Mouse (Mus musculus) left cerebral cortex, adult 9 months (tissue): ENCODE data around the gene Prkci.

ENCODE experiments used
- DNase-seq, 2 experiments: peaks; one replicate each; pipeline ENCODE4 v3.0.0; 2022; ENCODE audit warnings: low spot score in 2 of 2

Prkci gene

DNA sequence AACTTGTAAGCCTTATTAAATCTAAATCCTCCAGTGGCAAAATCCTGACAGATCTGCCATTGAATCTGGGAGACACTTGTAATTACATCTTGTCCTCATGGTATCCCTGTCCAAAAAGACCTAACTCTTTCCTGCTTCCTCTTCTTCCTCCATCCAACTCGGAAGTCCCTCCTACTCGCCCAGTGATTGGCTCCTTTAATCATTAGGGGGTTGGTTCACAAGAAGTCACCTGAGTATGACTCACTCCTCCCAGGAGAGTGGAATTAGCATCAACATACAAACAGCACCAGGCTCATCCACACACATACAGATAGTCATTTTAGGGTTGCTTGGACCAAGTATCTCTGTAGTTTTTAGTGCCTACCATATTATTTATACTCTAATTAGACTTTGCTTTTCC is 47.4 kb downstream of the Prkci start:
- no peak for DNase-seq

DNA sequence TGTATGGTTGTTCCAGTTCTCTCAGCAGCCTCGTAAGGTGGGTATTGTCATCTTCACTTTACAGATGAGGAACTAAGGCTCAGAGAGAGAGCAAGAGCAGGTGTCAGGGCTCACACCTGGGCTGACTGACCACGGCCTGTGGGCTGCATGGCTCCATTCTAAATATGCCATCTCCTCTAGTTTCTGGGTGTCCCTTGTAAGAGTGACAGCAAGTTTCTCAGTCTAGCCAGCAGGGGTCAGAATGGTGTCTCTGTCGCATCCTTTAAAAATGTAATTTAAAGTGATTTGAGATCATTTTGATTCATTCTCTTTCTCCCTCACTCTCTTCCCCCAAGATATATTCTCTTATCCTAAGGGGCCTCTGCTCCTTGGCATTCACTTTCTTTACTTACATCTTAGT is 51.7 kb downstream of the Prkci start:
- no peak for DNase-seq

DNA sequence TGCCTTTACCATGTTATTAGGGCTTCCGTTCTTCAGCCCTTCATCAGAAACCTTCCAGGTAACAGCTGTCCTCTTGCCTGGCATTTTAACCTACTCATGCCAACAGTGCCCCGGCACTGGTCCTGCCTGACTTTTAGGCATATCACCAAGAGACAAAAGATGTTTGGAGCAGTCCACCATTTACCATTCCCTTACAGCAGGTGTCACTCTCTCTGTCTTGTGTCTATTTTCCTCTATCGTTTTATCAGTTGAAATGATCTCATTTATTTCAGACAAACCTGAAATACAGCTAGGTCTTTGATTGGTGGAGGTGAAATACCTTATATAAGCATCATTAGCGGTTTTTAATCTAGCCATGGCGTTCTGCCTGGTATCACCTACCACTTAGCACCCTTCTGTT is 53.5 kb downstream of the Prkci start:
- no peak for DNase-seq

DNA sequence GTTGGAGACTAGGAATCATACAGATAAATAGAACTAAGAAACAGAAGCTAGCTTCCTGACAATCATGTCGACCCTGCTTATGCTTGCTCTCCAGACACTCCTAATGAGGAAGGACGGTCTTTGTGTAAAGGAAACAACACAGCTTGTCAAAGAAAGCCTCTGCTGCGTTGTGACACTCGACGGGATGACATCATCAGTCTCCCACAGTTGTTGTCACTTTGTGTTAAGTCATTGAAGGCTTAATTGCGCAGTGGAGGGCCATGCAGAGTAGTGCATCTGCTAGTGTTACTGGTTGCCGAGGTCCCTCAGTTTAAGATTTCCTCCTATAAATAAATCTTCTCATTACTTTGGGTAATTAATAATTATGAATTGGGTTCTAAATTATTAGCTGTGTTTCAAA is 54.8 kb downstream of the Prkci start:
- DNase-seq: no peak

DNA sequence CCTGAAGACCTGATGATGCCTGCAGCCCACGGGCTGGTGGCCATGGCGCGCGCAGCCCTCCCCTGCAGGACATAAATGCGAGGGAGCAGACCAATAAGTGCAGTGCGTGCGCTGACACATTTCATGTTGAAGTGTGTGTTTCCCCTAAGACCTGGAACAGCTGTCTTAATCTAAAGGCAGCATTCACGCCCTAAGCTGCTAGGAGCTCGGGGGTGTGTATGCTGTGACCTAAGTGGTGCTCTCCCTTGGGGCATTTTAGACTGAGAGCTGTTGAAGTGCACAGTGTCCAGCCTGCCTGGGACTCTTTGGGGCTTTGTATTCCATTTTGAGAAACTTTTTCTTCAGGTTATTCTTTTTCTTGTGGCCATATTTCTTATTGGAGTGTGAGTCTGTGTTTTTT is 56.2 kb downstream of the Prkci start:
- DNase-seq: no peak

DNA sequence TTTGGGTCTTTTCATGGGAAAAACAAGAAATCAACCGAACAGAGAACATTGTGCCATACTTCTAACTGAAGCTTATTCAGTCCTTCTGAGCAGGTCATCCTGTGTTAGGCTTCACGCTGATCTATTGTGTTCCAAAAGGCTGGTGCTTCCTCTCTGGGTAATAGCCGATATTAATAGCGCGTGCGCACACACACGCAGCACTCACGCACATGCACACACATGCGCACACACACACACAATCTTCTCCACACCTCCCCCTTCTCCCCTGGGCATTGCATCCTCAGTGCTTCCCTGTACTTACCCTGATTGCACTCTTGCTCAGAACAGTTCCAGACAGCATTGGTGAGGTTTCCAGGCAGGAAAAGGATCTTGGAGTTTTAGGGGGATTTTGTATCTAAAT is 57.6 kb downstream of the Prkci start:
- no peak for DNase-seq

DNA sequence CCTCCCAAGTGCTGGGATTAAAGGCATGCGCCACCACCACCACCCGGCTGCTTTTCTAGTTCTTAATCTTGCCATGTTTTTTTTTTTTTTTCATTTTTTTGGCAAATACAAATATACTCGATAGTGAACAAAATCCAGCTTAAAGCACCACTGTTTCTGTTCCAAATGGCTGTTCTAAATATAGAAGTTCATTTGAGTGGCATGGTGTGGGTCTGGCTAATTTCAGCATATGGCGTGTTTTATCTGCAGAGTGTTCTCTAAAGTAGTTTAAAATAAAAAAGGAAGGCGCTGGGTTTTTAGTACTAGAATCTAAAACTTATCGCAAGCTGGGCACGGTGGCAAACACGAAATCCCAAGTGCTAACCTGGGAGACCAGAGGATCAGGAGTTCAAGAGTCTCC is 59.3 kb downstream of the Prkci start:
- no peak for DNase-seq

DNA sequence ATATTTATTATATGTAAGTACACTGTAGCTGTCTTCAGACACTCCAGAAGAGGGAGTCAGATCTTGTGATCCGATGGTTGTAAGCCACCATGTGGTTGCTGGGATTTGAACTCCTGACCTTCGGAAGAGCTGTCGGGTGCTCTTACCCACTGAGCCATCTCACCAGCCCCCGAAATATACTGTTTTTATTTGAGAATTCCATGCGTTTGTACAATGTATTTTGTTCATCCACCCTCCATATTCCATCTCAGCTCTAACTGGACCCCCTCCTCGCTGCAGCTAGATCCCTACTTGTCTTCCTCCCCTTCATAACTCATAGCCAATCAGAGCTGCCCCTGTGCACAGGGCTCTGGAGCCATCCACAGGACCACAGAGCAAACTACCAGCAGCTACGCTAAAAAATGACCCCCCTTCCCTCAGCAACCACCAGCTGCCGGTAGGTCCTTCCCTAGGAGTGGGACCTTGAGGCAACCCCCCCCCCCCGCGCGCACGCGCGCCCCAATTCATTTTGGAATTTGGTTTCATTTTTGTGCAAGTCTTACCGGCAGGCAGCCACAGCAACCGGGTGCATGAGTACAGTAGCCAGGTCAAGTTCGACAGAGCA is 60.6 kb downstream of the Prkci start:
- no peak for DNase-seq

DNA sequence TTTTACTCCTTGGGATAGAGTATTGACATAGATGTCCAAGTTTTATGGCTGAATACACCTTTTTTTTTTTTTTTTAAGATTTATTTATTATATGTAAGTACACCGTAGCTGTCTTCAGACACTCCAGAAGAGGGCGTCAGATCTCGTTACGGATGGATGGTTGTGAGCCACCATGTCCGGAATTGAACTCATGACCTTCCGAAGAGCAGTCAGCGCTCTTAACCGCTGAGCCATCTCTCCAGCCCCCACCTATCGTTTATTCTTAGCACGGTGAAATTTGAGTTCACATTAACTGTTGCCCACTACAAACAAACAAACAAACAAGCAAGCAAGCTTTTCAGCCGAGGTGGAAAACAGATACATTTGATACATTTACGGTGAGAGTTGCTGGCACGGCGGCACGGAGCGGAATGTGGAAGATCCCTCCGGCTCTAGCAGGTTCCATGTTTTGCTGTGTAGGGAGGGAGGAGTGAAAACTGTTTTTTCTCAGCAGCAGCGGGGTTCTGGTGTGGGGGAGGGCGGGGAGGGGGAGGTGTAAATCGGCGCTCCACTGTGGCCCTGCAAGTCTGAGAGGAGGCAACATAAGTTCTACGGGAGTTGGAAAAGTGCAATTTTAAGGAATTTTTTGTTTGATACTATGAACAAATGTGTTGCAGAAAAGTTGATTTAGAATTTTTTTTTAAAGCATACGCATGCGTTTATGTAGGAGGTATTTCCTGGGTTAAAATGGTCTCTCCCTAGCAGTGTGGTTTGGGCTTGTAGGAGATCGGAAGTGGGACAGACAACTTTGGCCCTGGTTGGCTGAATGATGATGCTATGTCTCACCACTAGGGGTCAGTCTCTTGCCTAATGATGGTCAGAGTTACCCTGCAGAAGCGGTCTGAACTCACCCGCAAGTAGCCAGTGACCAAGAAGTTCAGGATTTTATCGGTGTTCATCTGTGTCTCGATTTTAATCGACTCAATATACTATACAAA is 61.4 kb downstream of the Prkci start:
- DNase-seq: peak; percentile 56 to 87

DNA sequence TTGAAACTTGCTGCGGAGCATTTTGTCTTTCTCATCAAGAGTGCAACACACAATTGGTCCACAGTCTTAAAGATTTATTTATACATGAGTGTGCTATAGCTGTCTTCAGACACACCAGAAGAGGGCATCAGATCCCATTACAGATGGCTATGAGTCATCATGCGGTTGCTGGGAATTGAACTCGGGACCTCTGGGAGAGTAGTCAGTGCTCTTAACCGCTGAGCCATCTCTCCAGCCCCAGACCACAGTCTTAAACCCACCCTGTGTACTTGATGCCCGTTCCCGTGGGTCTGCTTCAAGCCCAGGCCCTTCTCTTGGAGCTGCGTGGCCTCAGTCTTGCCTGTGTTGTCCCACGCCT is 65.2 kb downstream of the Prkci start:
- DNase-seq: no peak

DNA sequence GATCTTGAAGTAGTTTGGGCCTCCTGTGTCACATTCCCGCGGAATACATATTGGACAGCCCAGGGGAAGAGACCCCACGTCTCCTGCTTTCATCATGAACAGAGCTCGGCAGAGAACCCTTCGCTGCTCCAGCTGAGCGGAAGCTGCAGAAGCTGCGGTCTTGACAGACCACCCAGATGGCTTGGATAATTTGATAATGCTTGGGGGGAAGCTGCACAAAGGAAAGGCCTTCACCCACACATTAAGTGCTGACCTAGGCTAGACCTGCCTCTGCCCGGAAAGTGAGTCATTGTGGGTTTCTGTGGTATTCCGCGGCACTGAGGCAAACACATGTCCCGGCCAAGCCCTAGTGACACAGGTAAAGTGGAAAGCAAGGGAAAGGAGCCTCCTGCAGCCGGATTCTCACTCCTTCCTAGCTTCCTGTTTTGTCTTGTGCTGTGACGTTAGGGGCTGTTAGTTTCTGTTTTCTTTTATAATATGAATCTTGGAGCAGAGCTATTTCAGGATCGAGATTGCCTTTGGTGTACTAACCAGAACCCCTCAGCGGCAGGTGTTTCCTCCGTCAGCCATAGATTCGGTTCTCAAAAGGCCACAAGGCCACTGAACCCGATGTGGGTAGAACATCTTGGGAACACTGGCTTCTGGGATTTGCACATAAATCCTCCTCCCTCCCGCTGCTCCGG is 65.7 kb downstream of the Prkci start:
- no peak for DNase-seq

DNA sequence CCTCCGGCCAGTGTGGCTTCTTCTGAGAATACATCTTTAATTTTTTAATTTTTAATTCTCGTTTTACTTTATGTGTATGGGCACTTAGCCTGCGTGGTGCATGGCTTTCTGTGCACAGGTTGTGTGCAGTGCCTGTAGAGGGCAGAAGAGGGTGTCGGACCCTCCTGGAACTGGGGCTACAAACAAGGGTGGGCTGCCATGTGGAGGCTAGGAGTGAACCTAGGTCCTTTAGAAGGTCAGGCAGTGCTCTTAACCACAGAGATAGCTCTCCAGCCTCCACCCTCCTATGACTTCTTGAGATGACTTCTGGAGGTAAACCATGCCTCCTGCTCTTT is 66.2 kb downstream of the Prkci start:
- no peak for DNase-seq

DNA sequence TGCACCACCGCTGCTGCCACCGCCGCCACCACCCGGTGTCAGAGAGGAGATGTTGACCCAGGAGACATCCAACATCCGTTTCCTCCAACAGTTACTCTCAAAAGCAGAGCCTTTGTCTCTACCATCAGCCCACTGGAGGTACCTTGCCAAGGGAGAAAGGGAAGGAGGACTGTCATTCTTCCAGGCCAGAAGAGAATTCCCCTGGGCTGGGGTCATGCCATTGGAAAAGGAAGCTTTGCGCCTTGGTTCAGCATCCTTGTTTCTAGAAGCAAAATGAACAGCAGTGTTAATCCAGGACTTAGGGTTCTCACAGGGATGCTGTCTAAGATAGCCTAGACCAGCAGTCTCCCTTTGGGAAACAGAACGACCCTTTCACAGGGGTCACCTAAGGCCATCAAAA is 66.8 kb downstream of the Prkci start:
- DNase-seq: no peak

DNA sequence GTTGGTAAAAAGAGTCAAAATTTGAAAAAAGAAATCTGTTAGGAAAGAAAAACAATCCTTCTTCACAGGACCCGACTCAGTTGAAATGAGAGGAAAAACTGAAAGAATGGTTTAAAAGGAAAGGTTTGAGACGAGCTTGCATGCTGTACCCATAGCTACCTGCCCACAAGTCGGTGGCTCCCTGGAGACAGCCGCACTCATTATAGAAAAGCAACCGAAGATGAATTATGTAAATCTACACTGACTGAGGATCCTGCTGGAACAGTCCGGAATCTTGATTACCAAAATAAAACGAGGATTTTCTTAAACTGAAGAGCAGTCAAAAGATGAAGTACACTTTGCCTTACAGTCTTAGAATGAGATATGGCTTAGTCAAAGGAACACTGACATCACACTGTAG is 72.9 kb downstream of the Prkci start:
- no peak for DNase-seq

DNA sequence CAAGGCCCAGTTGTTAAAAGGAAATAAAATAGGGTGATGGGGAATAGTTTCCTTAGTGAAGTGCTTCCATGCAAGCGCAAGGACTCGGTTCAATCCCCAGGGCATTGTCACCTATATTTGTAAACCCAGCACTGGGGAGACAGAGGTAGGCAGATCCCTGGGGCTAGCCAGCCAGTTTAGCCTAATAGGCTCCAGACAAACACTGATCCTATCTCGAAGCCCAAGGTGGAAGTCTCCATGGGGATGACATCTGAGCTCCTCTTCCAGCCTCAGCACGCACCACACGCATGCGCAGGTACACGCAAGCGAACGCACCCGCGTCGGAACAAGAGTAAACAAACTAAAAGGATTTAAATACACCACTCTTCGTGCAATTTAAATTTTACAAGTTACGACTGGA is 76.3 kb downstream of the Prkci start:
- DNase-seq: no peak

DNA sequence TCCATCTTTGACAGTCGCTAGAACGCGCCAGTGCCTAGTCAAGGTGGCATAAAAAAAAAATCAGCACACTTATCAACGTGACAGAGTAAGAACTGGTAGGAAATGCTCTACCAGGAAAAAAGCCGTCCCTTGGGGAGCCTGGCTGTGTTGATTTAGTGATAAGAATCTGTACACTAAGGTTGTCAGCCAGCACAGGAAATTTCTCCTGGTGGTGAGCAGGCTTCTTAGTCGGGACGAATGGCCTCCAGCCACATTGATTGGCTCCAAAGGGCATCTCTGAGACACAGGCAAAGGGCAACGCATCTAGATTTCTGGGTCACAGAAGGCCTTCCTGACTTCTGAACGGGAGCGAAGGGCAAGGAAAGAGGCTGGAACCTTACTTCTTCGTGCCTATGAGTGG is 80.3 kb downstream of the Prkci start:
- DNase-seq: no peak

DNA sequence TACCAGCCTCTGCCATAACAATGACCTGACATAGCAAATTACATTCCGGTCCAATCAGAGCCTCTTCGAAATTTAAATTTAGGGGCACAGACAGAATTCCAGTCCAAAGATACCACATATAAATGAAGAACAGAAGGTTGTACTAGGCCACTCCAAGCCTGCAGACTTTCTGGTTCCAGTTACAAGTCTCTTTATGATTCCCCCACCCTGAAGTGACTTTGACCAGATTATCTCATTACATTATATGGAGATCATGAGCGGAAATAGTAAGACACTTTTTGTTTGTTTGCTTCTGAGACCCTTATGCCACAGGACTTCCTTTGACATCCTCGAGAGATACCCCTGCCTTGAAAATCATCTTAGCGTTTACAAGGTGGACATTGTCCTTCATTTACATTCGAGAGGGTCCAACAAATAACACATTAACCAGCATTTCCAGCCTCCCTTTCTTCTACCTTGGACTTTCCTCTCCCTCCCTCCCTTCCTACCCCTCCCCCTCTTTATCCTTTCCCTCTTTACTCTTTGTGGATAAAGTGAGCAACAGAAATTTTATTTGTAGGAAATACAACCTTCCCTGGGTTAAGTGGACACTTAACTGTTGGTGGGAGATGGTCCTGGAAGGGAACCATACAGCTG is 81.6 kb downstream of the Prkci start:
- DNase-seq: no peak

DNA sequence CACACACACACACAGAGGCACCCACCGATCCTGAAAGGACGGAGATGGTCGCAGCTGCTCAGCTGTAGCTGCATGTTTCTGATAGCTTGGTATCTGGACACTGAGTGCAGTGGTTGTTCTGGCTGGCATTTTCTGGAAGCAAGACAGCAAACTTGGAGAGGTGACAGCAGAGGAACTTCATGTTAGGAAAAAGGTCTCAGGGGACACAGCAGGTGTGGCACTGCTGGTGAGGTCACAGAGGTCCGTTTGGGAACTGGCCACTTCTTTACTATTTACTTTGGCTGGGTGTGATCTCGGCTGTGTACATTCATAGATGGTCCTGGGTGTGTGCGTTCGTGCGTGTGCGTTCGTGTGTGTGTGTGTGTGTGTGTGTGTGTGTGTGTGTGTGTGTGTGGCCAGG is 83.9 kb downstream of the Prkci start:
- no peak for DNase-seq

DNA sequence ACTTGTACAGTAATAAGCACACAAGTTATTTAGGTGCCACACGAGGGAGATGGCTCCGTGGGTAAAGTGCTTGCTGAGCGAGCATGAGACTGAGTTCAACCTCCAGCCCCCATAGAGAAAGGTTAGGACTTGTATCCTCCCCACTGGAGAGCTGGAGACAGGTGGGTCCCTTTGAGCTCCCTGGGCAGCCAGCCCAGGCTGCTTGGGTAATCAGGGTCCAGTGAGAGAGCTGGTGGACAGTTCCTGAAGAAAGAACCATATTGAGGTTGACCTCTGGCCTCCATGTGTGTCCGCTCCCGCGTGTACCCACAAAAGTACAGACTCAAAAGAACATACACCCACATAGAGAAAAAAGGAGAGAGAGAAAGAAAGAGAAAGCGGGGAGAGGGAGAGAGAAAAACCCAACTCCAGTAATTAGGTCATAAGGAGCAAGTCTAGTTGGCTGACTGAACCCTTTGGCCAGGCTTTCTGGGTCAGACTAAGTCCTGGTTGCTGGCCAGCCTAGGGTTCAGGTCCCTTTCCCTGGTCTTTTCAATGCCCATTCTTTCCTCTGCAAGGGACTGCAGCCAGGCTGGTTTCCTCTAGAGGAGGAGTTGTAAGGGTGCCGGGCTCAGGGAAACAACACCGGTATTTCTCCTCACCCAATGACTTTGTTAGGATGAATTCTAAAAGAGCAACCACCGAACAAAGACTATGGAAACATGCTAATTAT is 85.4 kb downstream of the Prkci start:
- DNase-seq: no peak

DNA sequence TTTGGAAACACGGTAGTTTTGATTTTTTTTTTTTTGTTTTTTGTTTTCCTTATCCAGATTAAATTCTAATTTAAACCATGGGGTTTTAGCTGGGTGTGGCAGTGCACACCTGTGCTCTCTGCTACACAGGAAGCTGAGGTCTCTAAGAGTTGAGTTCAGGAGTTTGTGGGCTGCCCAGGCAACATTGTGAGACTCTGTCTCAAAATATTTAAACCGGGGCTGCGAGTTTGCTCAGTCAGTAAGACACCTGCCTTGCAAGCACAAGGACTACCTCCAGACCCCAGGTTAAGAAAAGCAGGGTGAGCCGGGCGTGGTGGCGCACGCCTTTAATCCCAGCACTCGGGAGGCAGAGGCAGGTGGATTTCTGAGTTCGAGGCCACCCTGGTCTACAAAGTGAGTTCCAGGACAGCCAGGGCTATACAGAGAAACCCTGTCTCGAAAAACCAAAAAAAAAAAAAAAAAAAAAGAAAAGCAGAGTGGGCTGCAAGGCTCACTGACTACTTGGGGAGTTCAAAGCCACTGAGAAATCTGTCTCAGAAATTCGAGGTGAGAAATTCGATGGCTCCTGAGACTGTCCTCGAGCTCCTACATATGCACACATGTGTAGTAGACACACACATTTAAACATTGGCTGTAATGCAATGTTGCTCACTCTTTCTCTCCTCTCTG is 87.4 kb downstream of the Prkci start:
- no peak for DNase-seq

DNA sequence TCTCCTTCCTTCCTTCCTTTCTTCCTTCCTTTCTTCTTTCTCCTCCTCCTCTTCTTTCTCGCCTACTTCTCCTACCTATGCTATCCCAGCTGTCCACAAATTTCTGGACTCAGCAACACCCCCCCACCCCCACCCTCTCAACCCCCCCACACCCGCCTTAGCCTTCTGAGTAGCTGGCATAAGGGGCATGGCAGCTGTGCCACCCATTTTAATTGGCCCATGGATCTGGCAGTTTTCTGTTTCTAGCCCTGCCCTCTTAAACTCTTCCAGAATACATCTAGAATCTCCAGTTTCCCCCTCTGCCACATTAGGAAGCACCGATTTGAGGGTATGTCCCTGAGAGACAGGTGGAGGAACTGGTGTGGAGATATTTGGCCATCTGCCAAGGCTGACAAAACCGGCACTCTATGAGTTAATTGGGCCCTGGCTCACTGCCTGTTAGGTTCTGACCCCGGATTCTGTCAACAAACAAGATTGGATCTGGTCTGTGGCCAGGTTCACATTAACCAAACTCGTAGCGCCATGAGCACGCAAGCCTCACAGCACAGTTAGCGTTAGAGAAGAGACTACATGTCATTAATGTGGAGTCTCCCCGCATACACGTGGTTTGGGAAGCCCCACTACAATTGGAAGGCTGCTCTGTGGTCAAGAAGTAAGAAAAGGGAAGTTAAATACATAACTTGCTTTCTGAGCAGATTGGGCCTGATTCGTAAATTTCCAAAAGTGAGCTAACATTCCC is 88.1 kb downstream of the Prkci start:
- DNase-seq: no peak
